Mouse (Mus musculus) gastrocnemius, postnatal 4 days (tissue): ENCODE results near the gene Olfr561. TPM values are rescaled to one million over a fixed set of nuclear protein-coding genes. Genes with fewer than 3 reads are reported as not detected.

Experiments
- DNase-seq, 2 experiments: peaks; one replicate each; pipeline ENCODE4 v3.0.0; 2021 to 2022; ENCODE audit warnings: low spot score in 2 of 2, mixed read lengths in 2 of 2
- long read RNA-seq, 2 experiments: library from polyadenylated mRNA; stranded (forward); transcript quantifications; one replicate each; pipeline ENCODE4 v2.0.0; 2021
- total RNA-seq, 2 experiments: library from RNA; stranded (reverse); gene quantifications; 2 replicates each; pipeline ENCODE4 v1.2.3; 2021

Gene Olfr561
- total RNA-seq: under 1 TPM in 1 of 2 experiments, not detected in 1; 0.27 TPM
- long read RNA-seq, experiment 1: 0 reads
- long read RNA-seq, experiment 2: 0 reads

GRCm38 (mm10) chr7:102770921-102771320, at the start of gene Olfr561:
Gene Olfr561, plus strand, starts transcription at chr7:102771221.
- no peak for DNase-seq

DNA sequence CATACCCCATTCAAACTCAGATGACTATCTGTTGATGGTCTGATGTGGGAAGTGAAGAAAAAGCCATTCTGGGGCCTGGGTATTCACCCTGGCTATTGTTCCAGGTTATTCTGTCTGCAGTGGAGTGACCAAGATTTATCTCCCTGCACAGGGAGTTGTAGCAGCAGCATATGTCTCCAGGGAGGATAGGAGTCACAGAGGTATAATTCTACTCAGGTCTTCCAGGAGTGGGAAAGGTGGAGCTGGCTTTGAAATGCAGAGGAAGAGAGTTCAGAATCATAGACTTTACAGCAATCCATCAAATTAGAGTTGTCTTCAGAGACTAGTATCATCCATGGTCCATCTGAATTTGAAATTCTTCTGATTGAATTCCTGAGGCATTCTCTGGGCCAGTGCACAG, 43.6 kb upstream of the Olfr561 start, which contains the start of gene Olfr559:
Olfr559 (minus strand) TSS at position 101 of the 400 bp plus-strand sequence.
- no peak for DNase-seq

- no peak for DNase-seq
These were observed 37.2 kb upstream of the Olfr561 start for GRCm38 (mm10) chr7:102733793-102734192.

GRCm38 (mm10) chr7:102737705-102738104, 33.3 kb upstream of the Olfr561 start:
- DNase-seq: no peak

- DNase-seq: no peak
These were observed 18.9 kb upstream of the Olfr561 start for GRCm38 (mm10) chr7:102752086-102752485.

DNA sequence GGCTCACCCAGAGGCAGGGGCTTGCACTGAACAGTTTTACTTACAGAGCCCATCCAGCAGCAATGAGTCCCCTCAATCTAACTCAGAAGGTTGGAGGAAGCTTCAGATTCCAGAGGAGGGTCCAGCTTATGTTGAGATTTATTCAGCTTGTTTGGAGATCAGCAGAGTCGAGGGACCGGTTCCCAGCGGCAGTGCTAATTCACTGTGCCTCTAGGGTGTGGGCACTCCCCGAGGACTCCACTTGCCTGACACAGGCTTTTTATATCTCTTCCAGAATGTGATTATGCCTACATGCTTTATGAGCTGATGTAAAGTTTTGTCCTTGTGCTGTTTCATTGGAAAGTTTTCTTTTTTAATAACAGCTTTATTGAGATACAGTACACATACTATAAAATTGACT, 11.8 kb upstream of the Olfr561 start, which contains the start of the genes Olfr560 and Olfr78:
Olfr560 (minus strand) TSS at position 101 of the 400 bp plus-strand sequence.
Olfr78 (minus strand) TSS at position 206 of the 400 bp plus-strand sequence.
- no peak for DNase-seq

DNA sequence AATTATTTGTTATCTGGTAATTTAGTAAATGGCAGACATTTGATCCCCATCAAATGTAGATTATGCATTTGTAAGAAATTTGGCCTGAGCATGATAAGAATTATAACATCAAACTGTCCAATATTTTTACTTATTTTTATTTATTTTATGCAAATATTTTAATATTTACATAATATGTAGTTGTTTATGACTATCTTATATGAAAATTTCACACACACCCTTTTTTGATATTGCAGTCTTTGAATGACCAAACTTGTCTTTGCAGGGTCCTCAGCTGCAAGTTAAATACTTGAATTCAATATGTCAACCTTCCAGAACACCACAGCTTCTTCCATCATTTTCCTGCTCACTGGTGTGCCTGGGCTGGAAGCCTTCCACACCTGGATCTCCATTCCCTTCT, 32.2 kb downstream of the Olfr561 start, which contains the start of gene Olfr564:
Olfr564 (plus strand) TSS at position 301 of the 400 bp plus-strand sequence.
- no peak for DNase-seq

Other genes with a start within 250 kb of the Olfr561 start
- gene Olfr547, start 236.5 kb upstream of the Olfr561 start, total RNA-seq: not detected
- gene Olfr548-ps1, start 230.3 kb upstream of the Olfr561 start, total RNA-seq: not detected
- not detected for gene Olfr549, start 221.4 kb upstream of the Olfr561 start, total RNA-seq
- 1 to 10 TPM; 4.7 to 6.4 TPM for gene Trim21, start 205.7 kb upstream of the Olfr561 start, total RNA-seq
- under 1 TPM in 1 of 2 experiments, not detected in 1; 0.10 TPM for gene Olfr550, start 199.8 kb upstream of the Olfr561 start, total RNA-seq
- gene Olfr551, start 179.3 kb upstream of the Olfr561 start, total RNA-seq: not detected
- gene Olfr552, start 173.5 kb upstream of the Olfr561 start, total RNA-seq: not detected
- gene Olfr553, start 153.0 kb upstream of the Olfr561 start, total RNA-seq: not detected
- not detected for gene Olfr554, start 132.8 kb upstream of the Olfr561 start, total RNA-seq
- not detected for gene Olfr555, start 112.4 kb upstream of the Olfr561 start, total RNA-seq
- gene Olfr556, start 106.3 kb upstream of the Olfr561 start, total RNA-seq: not detected
- gene Trim68, start 83.9 kb upstream of the Olfr561 start, total RNA-seq: 1 to 10 TPM; 7.2 to 9.0 TPM
- gene Olfr557, start 75.3 kb upstream of the Olfr561 start, total RNA-seq: not detected
- 1 to 10 TPM; 3.3 to 5.2 TPM for gene Olfr558, start 69.0 kb upstream of the Olfr561 start, total RNA-seq
- not detected for gene Olfr33, start 52.2 kb upstream of the Olfr561 start, total RNA-seq
- not detected for gene Olfr559, start 43.7 kb upstream of the Olfr561 start, total RNA-seq
- gene Olfr560, start 11.9 kb upstream of the Olfr561 start, total RNA-seq: under 1 TPM in 1 of 2 experiments, not detected in 1; 0.17 TPM
- gene Olfr78, start 11.8 kb upstream of the Olfr561 start, total RNA-seq: 1 to 10 TPM in 1 of 2 experiments, under 1 TPM in 1; 0.83 to 1.9 TPM
- gene Olfr564, start 32.3 kb downstream of the Olfr561 start, total RNA-seq: not detected
- gene Olfr566, start 87.5 kb downstream of the Olfr561 start, total RNA-seq: not detected
- not detected for gene Olfr568, start 105.9 kb downstream of the Olfr561 start, total RNA-seq
- gene Olfr569, start 119.7 kb downstream of the Olfr561 start, total RNA-seq: not detected
- not detected for gene Olfr570, start 123.4 kb downstream of the Olfr561 start, total RNA-seq
- gene Olfr571, start 146.3 kb downstream of the Olfr561 start, total RNA-seq: not detected
- gene Olfr572, start 153.2 kb downstream of the Olfr561 start, total RNA-seq: not detected
- not detected for gene Olfr573-ps1, start 171.4 kb downstream of the Olfr561 start, total RNA-seq
- not detected for gene Olfr574, start 177.2 kb downstream of the Olfr561 start, total RNA-seq
- gene Olfr575, start 187.6 kb downstream of the Olfr561 start, total RNA-seq: not detected
- gene Olfr576, start 191.4 kb downstream of the Olfr561 start, total RNA-seq: not detected
- gene Olfr577, start 204.7 kb downstream of the Olfr561 start, total RNA-seq: not detected
- gene Olfr578, start 218.1 kb downstream of the Olfr561 start, total RNA-seq: not detected